Mouse (Mus musculus) embryonic facial prominence, embryonic 13.5 days (tissue): ENCODE results near the gene Angptl3. TPM values are rescaled to one million over a fixed set of nuclear protein-coding genes. Genes with fewer than 3 reads are reported as not detected.

Experiments used
- ATAC-seq: fragments of 200-750 bp; cut with Nextera tagmentation; 2 replicates; pipeline ENCODE4 v1.8.0; 2017; ENCODE audit warnings: low read depth; ENCODE audit not compliant: insufficient number of reproducible peaks, insufficient read depth, low FRiP score, low TSS enrichment
- H3K27ac ChIP-seq: fragments of 300-500 bp; sonication (generic); 2 replicates; pipeline ENCODE4 v1.5.1; 2015; ENCODE audit warnings: moderate library complexity, mild to moderate bottlenecking, inconsistent platforms
- H3K27me3 ChIP-seq: fragments of 300-500 bp; sonication (generic); 2 replicates; pipeline ENCODE4 v1.6.1; 2015; ENCODE audit warnings: mild to moderate bottlenecking, inconsistent platforms
- H3K36me3 ChIP-seq: fragments of 300-500 bp; sonication (generic); 2 replicates; pipeline ENCODE4 v1.6.1; 2015; ENCODE audit warnings: mild to moderate bottlenecking, inconsistent platforms
- H3K4me1 ChIP-seq: fragments of 300-500 bp; sonication (generic); 2 replicates; pipeline ENCODE4 v1.6.1; 2015; ENCODE audit warnings: inconsistent platforms
- H3K4me2 ChIP-seq: fragments of 300-500 bp; sonication (generic); 2 replicates; pipeline ENCODE4 v1.6.1; 2015; ENCODE audit warnings: moderate library complexity, mild to moderate bottlenecking, inconsistent platforms
- H3K4me3 ChIP-seq: fragments of 300-500 bp; sonication (generic); 2 replicates; pipeline ENCODE4 v1.5.1; 2015; ENCODE audit warnings: mild to moderate bottlenecking, inconsistent platforms
- H3K9ac ChIP-seq: fragments of 300-500 bp; sonication (generic); 2 replicates; pipeline ENCODE4 v1.6.1; 2015; ENCODE audit warnings: mild to moderate bottlenecking, inconsistent platforms
- H3K9me3 ChIP-seq: fragments of 300-500 bp; sonication (generic); 2 replicates; pipeline ENCODE4 v1.6.1; 2016; ENCODE audit warnings: inconsistent platforms
- WGBS: fragments of 180-500 bp; shearing (Covaris S2); methylation state at CpG from one replicate; pipeline ENCODE4 v1.1.7; 2015; ENCODE audit warnings: mixed read lengths; 5-methylcytosine and 5-hydroxymethylcytosine counted together
- polyA plus RNA-seq: library from polyadenylated mRNA; unstranded; fragments of >200 nt; fragmentation: Nextera tagmentation; extraction: Ambion mirVana; gene quantifications from 2 replicates; pipeline ENCODE4 v1.2.1, GENCODE M21; 2015

Gene Angptl3
- 1.9 and 3.9 TPM in 2 replicates for polyA plus RNA-seq

DNA sequence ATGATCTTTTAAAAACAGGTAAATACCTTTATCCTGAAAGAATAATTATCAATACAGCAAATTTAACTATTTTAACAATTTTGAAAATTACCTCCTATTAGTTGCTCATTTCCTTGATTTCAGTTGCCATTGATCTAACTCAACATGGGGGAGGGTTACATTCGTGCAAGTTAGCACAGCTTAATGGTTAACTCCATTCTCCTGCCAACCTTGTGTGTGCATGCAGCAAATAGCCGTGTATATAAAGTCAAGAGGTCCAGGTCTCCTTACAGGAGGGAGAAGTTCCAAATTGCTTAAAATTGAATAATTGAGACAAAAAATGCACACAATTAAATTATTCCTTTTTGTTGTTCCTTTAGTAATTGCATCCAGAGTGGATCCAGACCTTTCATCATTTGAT, at the start of gene Angptl3:
Gene Angptl3, plus strand, starts transcription at position 269 of the 400 bp plus-strand sequence.
- Histone ChIP-seq H3K4me2 (no peak within 1 kb of the TSS), H3K4me3 (no peak within 1 kb of the TSS), H3K9me3 (no peaks in the 10 kb centered on the region), H3K27ac (no peak within 1 kb of the TSS), H3K9ac (no peak within 1 kb of the TSS), H3K36me3 (no peaks in the 10 kb centered on the region; the same call in 1 of the 2 replicates), H3K4me1 (no peaks in the 10 kb centered on the region), H3K27me3 (no peaks in the 10 kb centered on the region)
- ATAC-seq = no peak
- WGBS = 69% methylated on average over 2 of the region's 2 CpGs

DNA sequence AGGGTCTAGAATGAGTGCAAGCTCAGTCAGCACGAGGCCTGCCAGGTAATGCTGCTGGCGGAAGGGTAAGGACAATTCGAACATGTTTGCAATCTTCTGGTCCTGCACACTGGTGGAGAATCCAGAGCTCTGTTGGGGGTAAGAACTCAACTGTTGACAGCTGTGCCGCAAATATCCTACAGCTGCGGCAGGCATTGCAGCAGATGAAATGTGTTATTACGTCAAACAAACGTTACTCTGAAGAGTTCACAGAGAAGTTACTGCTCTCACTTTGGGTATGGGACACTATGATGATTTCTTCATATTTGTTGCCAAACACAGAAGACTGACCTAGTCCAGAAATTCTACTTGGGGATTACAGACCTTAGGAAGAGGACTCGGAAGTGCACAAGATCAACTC, 46.1 kb upstream of the Angptl3 start:
- Histone ChIP-seq H3K4me2 (no peak overlapping the region), H3K9ac (no peak overlapping the region), H3K36me3 (peaks cover 58% of the 10 kb centered on the region), H3K9me3 (no peaks in the 10 kb centered on the region), H3K27me3 (no peaks in the 10 kb centered on the region), H3K4me1 (peaks cover 3% of the 10 kb centered on the region; the same call in 1 of the 2 replicates), H3K4me3 (no peak overlapping the region), H3K27ac (no peak overlapping the region)
- ATAC-seq = no peak
- 65% methylated on average over 8 of the region's 8 CpGs for WGBS

GRCm38 (mm10) chr4:98993491-98993890, 37.3 kb upstream of the Angptl3 start:
- no peak overlapping the region for H3K27ac ChIP-seq
- no peak for ATAC-seq
- peaks cover 32% of the 10 kb centered on the region for H3K36me3 ChIP-seq
- no peaks in the 10 kb centered on the region for H3K9me3 ChIP-seq
- H3K27me3 ChIP-seq = no peaks in the 10 kb centered on the region
- no peak overlapping the region for H3K4me3 ChIP-seq
- no peak overlapping the region for H3K9ac ChIP-seq
- WGBS = 62% methylated on average over 4 of the region's 4 CpGs
- no peaks in the 10 kb centered on the region for H3K4me1 ChIP-seq
- H3K4me2 ChIP-seq = no peak overlapping the region

GRCm38 (mm10) chr4:99005574-99005973, 25.2 kb upstream of the Angptl3 start:
- no peak overlapping the region for H3K27ac ChIP-seq
- ATAC-seq = no peak
- H3K9me3 ChIP-seq = no peaks in the 10 kb centered on the region
- no peak overlapping the region for H3K4me3 ChIP-seq
- no peak overlapping the region for H3K4me2 ChIP-seq
- H3K9ac ChIP-seq = no peak overlapping the region
- H3K36me3 ChIP-seq = peaks cover 34% of the 10 kb centered on the region
- 87% methylated on average over 2 of the region's 2 CpGs for WGBS
- no peaks in the 10 kb centered on the region for H3K27me3 ChIP-seq
- H3K4me1 ChIP-seq = no peaks in the 10 kb centered on the region

DNA sequence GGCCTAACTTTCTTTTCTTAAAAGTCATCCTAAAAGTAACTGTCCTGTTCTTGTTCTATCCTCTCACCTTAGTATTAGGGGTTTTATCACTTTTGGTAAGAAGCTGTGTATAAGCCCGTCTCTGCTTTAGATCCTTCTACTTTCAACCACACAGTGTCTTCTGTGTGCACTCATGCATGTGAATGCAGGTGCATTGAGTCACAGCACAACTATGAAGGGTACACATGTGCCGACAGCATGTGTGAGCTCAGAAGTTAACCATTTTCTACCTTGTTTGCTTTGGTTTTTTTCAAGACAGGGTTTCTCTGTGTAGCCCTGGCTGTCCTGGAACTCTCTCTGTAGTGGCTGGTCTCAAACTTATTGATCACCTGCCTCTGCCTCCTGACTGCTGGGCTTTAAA, 24.4 kb upstream of the Angptl3 start:
- Histone ChIP-seq H3K36me3 (peaks cover 38% of the 10 kb centered on the region), H3K9me3 (no peaks in the 10 kb centered on the region), H3K9ac (no peak overlapping the region), H3K4me1 (no peaks in the 10 kb centered on the region), H3K27me3 (no peaks in the 10 kb centered on the region), H3K27ac (no peak overlapping the region), H3K4me3 (no peak overlapping the region), H3K4me2 (no peak overlapping the region)
- WGBS = 72% methylated on average over 2 of the region's 2 CpGs
- no peak for ATAC-seq

- no peak overlapping the region for H3K9ac ChIP-seq
- H3K27ac ChIP-seq = no peak overlapping the region
- no peaks in the 10 kb centered on the region for H3K9me3 ChIP-seq
- no peaks in the 10 kb centered on the region for H3K27me3 ChIP-seq
- no peak overlapping the region for H3K4me3 ChIP-seq
- no peak overlapping the region for H3K4me2 ChIP-seq
- WGBS = 88% methylated on average over 4 of the region's 4 CpGs
- peaks cover 51% of the 10 kb centered on the region for H3K36me3 ChIP-seq
- no peak for ATAC-seq
- H3K4me1 ChIP-seq = no peaks in the 10 kb centered on the region
Observed at GRCm38 (mm10) chr4:99011039-99011438, 19.7 kb upstream of the Angptl3 start.

DNA sequence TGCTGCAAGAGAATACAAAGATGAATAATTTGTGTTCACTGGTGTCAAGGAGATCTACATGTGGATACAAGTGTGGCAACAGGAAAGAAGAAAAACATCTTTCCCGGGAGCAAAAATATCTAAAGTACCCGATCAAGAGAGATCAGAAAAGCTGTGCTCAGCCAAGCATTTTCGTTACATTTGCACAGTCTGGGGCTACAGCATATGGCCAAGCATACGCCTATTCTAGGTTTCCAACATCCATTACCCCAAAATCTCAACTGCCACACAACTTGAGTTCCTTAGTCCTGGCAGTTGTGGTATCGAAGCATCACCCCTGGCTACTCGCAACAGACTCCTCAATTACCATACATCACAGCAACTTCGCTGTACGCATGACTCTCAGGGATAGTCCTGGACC, 8.5 kb upstream of the Angptl3 start:
- no peak for ATAC-seq
- Histone ChIP-seq H3K36me3 (peaks cover 18% of the 10 kb centered on the region), H3K4me2 (no peak overlapping the region), H3K27me3 (no peaks in the 10 kb centered on the region), H3K4me1 (no peaks in the 10 kb centered on the region), H3K9ac (no peak overlapping the region), H3K4me3 (no peak overlapping the region), H3K27ac (no peak overlapping the region), H3K9me3 (no peaks in the 10 kb centered on the region)
- 90% methylated on average over 8 of the region's 8 CpGs for WGBS

- Histone ChIP-seq H3K4me1 (no peaks in the 10 kb centered on the region), H3K27ac (no peak overlapping the region), H3K9ac (no peak overlapping the region), H3K4me3 (no peak overlapping the region), H3K9me3 (no peaks in the 10 kb centered on the region), H3K4me2 (no peak overlapping the region), H3K36me3 (no peaks in the 10 kb centered on the region; the same call in 1 of the 2 replicates), H3K27me3 (no peaks in the 10 kb centered on the region)
- ATAC-seq = no peak
- WGBS = 84% methylated on average over 5 of the region's 5 CpGs
Observed at GRCm38 (mm10) chr4:99028377-99028776, 2.4 kb upstream of the Angptl3 start.

DNA sequence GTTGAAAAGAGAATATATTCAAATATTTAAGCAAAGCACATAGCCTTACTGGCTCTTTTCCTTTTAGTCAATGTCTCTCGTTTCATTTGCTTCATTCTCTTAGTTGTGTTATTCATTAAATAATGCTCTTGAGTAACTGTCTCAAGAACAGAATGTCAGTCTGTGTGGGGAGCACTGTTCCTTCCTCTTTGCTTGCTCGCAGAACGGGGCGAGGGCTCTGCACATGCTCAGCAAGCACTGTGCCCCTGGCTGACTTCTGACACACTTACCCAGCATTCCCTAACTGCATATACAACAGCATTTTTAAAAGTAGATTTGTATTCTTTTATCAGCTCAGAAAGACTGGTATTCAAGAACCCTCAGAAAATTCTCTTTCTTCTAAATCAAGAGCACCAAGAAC, 2.2 kb downstream of the Angptl3 start:
- Histone ChIP-seq H3K27ac (no peak overlapping the region), H3K36me3 (no peaks in the 10 kb centered on the region), H3K9ac (no peak overlapping the region), H3K27me3 (no peaks in the 10 kb centered on the region), H3K4me3 (no peak overlapping the region), H3K4me2 (no peak overlapping the region), H3K4me1 (no peaks in the 10 kb centered on the region), H3K9me3 (no peaks in the 10 kb centered on the region)
- WGBS = 73% methylated on average over 4 of the region's 4 CpGs
- no peak for ATAC-seq

DNA sequence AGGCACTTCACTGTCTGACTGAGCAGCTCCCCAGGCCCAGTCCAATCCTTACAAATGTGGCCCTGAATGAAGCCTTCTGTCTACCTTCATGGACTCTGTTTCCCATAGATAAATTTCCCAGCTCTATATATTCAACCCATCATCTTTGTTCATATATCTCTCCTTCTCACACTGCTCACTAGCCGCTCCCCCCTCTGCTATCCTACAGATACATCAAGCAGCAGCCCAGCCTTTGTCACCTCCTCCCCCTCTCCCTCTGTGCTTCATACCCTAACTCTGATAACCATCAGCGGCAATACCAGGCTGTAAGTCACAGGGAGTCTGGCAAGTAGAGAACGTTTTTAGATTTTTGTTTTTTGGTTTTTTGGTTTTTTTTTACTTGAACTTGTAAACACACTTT, 14.1 kb downstream of the Angptl3 start:
- H3K27me3 ChIP-seq = no peaks in the 10 kb centered on the region
- H3K4me1 ChIP-seq = no peaks in the 10 kb centered on the region
- 86% methylated on average over 3 of the region's 3 CpGs for WGBS
- no peak overlapping the region for H3K4me2 ChIP-seq
- H3K4me3 ChIP-seq = no peak overlapping the region
- H3K27ac ChIP-seq = no peak overlapping the region
- H3K9ac ChIP-seq = no peak overlapping the region
- peaks cover 53% of the 10 kb centered on the region for H3K36me3 ChIP-seq
- ATAC-seq = no peak
- 0 out of 2 replicates have a peak, but pooled peaks cover 6% of the 10 kb centered on the region for H3K9me3 ChIP-seq

GRCm38 (mm10) chr4:99046471-99046870, 15.7 kb downstream of the Angptl3 start:
- no peak for ATAC-seq
- H3K4me2 ChIP-seq = no peak overlapping the region
- no peaks in the 10 kb centered on the region for H3K27me3 ChIP-seq
- no peak overlapping the region for H3K27ac ChIP-seq
- 0 out of 2 replicates have a peak, but pooled peaks cover 6% of the 10 kb centered on the region for H3K9me3 ChIP-seq
- no peaks in the 10 kb centered on the region for H3K4me1 ChIP-seq
- no peak overlapping the region for H3K9ac ChIP-seq
- H3K36me3 ChIP-seq = peaks cover 52% of the 10 kb centered on the region
- H3K4me3 ChIP-seq = no peak overlapping the region
- WGBS = 52% methylated on average over 3 of the region's 3 CpGs

DNA sequence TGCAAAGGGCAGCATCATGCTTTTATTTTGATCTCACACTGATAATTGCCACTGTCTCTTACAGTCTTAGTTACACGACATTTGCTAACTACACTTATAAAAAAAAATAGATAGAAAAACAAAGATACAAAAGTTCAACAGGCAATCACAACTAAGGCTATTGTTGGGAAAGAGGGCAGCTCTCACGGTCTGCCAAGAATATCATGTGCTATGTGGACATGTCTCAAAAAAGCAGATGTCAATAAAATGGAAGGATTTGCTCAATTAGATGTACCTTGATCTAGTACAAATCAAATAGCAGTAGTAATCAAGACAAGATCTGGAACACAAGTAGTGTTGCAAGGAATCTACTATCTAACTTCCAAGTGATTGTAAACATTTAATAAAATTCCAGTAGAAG, 17.8 kb downstream of the Angptl3 start:
- no peak for ATAC-seq
- WGBS = 79% methylated on average over 2 of the region's 2 CpGs
- H3K4me1 ChIP-seq = no peaks in the 10 kb centered on the region
- H3K4me3 ChIP-seq = no peak overlapping the region
- H3K27me3 ChIP-seq = no peaks in the 10 kb centered on the region
- peaks cover 43% of the 10 kb centered on the region for H3K36me3 ChIP-seq
- H3K4me2 ChIP-seq = no peak overlapping the region
- no peak overlapping the region for H3K9ac ChIP-seq
- H3K9me3 ChIP-seq = no peaks in the 10 kb centered on the region
- no peak overlapping the region for H3K27ac ChIP-seq

- Histone ChIP-seq H3K4me3 (no peak overlapping the region), H3K9ac (no peak overlapping the region), H3K27ac (no peak overlapping the region), H3K27me3 (no peaks in the 10 kb centered on the region), H3K4me2 (no peak overlapping the region), H3K9me3 (no peaks in the 10 kb centered on the region), H3K36me3 (peaks cover 38% of the 10 kb centered on the region), H3K4me1 (peaks cover 4% of the 10 kb centered on the region; the same call in 1 of the 2 replicates)
- 61% methylated on average over 5 of the region's 5 CpGs for WGBS
- ATAC-seq = no peak
Observed at GRCm38 (mm10) chr4:99064524-99064923, 33.8 kb downstream of the Angptl3 start.
